Mouse (Mus musculus) thymus, adult 2 months (tissue): ENCODE measurements at regions not wholly inside any gene's neighbourhood (a gene's known extent, or its start where the extent isn't known, plus 50 kb on each side); places are given as distances from the start of the nearest gene placed in this dataset.

Experiments
- CTCF ChIP-seq: fragments of 200-500 bp; IDR thresholded peaks from 2 replicates; pipeline ENCODE4 v1.5.1; 2012; ENCODE audit warnings: mild to moderate bottlenecking, control low read depth, low read length, moderate library complexity, borderline replicate concordance; ENCODE audit not compliant: control insufficient read depth, poor library complexity, insufficient read depth; ENCODE audit errors: extremely low read depth
- POLR2A ChIP-seq: fragments of 200-500 bp; IDR thresholded peaks from 2 replicates; pipeline ENCODE4 v1.6.1; 2012; ENCODE audit warnings: mild to moderate bottlenecking, low read length, control low read depth, moderate library complexity; ENCODE audit not compliant: control insufficient read depth, poor library complexity, insufficient read depth; ENCODE audit errors: extremely low read depth

DNA sequence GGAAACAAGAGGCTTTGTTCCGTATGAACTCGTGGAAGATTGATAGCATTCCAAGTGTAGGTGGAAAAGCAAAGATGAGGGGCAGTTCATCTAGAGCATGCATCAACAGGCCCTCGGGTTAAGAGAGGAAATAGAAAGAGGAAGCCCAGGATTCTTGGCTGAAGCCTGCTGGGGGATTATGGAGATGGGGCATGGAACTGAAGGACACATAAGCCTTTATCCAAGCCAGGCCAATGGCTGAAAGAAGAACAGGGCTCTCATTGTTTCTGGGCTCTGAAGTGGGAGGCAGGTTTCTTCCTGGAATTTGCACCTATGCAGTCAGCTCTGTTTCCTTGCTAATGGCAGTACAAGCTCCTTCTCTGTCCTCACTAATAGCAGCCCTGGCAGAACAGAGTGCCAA lies 131.6 kb upstream of the Cox10 start:
- TF ChIP-seq POLR2A (no peak), CTCF (no peak)
